Mouse (Mus musculus): ENCODE results near the gene Srgap3. TPM values are rescaled to one million over a fixed set of nuclear protein-coding genes. Genes with fewer than 3 reads are reported as not detected.

Gene Srgap3
- polyA plus RNA-seq, 1 experiment: 4.6 TPM

DNA sequence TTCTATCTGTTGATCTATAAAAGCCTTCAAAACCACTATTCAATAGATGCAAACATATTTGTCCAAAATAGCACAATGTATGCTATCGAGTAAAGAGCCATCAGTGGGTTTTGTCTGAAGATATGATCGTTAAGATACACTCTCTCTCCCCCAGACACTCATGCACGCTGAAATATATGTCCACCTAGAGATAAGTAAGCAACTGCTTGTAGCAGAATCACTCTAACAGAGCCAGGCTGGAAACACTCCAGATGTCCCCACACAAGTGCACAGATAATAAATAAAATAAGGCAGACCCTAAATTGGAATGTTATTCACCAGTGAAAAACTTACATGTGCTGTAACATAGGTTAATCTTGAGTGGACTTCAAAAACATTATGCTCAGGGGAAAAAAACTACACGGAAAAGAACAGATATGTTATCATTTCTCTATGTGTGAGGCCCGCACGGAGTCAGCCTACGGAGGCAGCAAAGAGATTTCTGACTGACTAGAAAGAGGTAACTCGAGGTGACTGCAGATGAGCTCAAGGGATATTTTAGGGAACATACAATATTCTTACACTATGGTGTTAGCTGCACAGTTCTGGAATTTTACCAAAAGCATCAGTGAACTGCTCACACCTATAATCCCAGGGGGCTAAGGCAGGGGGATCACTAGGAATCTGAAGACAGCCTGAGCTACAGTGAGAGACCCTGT, 39.0 kb downstream of the Srgap3 start:
- no peak overlapping the region for H3ac ChIP-seq (ENCODE audit: control insufficient read depth, insufficient read length, low read depth)
- no peaks in the 10 kb centered on the region for H3K27me3 ChIP-seq (ENCODE audit: control insufficient read depth, insufficient read depth, insufficient read length)

DNA sequence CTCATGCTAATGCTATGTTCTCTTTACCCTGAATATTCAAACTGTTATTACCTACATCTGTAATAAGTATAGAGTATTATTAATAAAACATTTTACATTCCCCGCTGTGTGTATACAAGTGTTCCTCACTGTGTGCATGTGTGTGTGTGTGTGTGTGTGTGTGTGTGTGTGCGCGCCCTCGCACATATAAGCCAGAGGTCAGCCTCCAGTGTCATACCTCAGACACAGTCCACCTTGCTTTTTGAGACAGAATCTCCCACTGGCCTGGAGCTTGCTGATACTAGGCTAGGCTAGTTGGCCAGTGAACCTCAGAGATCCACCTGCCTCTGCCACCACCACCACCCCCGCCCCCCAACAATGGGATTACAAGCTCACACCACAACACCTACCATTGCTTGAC, 43.3 kb downstream of the Srgap3 start:
- H3K79me3 ChIP-seq (ENCODE audit: low read depth): no peaks in the 10 kb centered on the region
- H3ac ChIP-seq (ENCODE audit: control insufficient read depth, insufficient read length, low read depth): no peak overlapping the region
- TF ChIP-seq MYOG (IDR thresholded peaks at IDR 0.05; ENCODE audit: control insufficient read depth, extremely low read depth, insufficient read length) (no peak), FOSL1 (IDR thresholded peaks at IDR 0.05; ENCODE audit: insufficient read depth, low read length, poor library complexity, severe bottlenecking) (no peak)

More for the DNA sequence above, 39.0 kb downstream of the Srgap3 start:
- Histone ChIP-seq H3K4me3 (ENCODE audit: insufficient read depth, poor library complexity, severe bottlenecking) (no peak overlapping the region), H3K79me3 (ENCODE audit: low read depth) (no peaks in the 10 kb centered on the region), H3K79me2 (ENCODE audit: control insufficient read depth, insufficient read depth) (no peaks in the 10 kb centered on the region), H3K36me3 (ENCODE audit: control insufficient read depth, insufficient read depth) (no peaks in the 10 kb centered on the region)
- TF ChIP-seq USF1 (IDR thresholded peaks at IDR 0.05; ENCODE audit: low read depth) (no peak), FOSL1 (IDR thresholded peaks at IDR 0.05; ENCODE audit: insufficient read depth, low read length, poor library complexity, severe bottlenecking) (no peak), CEBPB (IDR thresholded peaks at IDR 0.05; ENCODE audit: low read depth) (no peak), CTCF (IDR thresholded peaks at IDR 0.05; ENCODE audit: control insufficient read depth, insufficient read depth, insufficient read length) (no peak), MAX (IDR thresholded peaks at IDR 0.05) (no peak), MYOG (IDR thresholded peaks at IDR 0.05; ENCODE audit: control insufficient read depth, extremely low read depth, insufficient read length) (no peak), MYOD1 (IDR thresholded peaks at IDR 0.05; ENCODE audit: control insufficient read depth, insufficient read length, low read depth) (no peak)

DNA sequence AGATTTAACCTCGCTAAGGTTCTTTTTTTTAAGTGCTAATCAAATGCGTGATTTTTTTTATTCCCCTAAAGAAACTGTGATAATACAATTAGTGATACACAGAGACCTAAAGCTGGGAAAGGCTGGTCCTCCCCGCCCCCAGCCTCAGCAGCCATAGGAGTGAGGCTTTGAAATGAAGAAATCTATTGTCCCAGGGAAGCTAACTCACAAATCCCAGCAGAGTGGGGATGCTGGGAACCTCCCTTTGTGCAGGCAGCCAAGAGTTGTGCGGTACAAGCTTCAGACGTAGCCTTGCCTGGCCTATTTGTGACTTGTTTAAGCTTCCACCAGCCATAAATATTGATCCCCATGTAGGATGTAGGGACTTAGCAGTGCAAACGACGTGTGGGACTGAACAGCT, 43.8 kb downstream of the Srgap3 start:
- no peak overlapping the region for H3K4me3 ChIP-seq (ENCODE audit: insufficient read depth, poor library complexity, severe bottlenecking)
- H3ac ChIP-seq (ENCODE audit: control insufficient read depth, insufficient read length, low read depth): no peak overlapping the region
- no peaks in the 10 kb centered on the region for H3K36me3 ChIP-seq (ENCODE audit: control insufficient read depth, insufficient read depth)
- H3K27me3 ChIP-seq (ENCODE audit: control insufficient read depth, insufficient read depth, insufficient read length): no peaks in the 10 kb centered on the region
- H3K79me2 ChIP-seq (ENCODE audit: control insufficient read depth, insufficient read depth): no peaks in the 10 kb centered on the region
- no peak for TF ChIP-seq USF1 (IDR thresholded peaks at IDR 0.05; ENCODE audit: low read depth)
- no peak for TF ChIP-seq CEBPB (IDR thresholded peaks at IDR 0.05; ENCODE audit: low read depth)
- no peak for TF ChIP-seq FOSL1 (IDR thresholded peaks at IDR 0.05; ENCODE audit: insufficient read depth, low read length, poor library complexity, severe bottlenecking)
- TF ChIP-seq CTCF (IDR thresholded peaks at IDR 0.05; ENCODE audit: control insufficient read depth, insufficient read depth, insufficient read length): no peak
- no peak for TF ChIP-seq MAX (IDR thresholded peaks at IDR 0.05)
- no peaks in the 10 kb centered on the region for H3K79me3 ChIP-seq (ENCODE audit: low read depth)

More for the DNA sequence above, 43.3 kb downstream of the Srgap3 start:
- no peaks in the 10 kb centered on the region for H3K36me3 ChIP-seq (ENCODE audit: control insufficient read depth, insufficient read depth)
- H3K79me2 ChIP-seq (ENCODE audit: control insufficient read depth, insufficient read depth): no peaks in the 10 kb centered on the region
- H3K27me3 ChIP-seq (ENCODE audit: control insufficient read depth, insufficient read depth, insufficient read length): no peaks in the 10 kb centered on the region
- no peak overlapping the region for H3K4me3 ChIP-seq (ENCODE audit: insufficient read depth, poor library complexity, severe bottlenecking)

DNA sequence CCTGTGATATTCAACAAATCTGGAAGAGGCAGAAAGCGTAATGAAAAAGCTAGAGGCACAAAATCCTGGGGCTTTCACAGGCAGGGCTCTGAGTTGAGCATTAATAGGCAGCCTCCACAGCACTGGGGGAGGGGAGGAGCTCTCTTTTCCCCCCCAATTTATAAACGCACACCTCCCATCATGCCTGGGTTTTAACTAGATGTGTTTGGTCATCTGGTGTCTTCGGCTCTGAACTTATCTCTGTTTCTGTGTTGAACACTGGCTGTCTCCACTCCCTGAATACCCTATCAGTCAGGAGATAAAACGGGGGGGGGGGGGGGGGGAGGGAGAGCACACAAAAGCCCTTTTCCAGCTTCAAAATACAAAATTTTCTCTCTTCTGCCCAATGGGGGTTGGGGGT, 44.3 kb downstream of the Srgap3 start:
- Histone ChIP-seq H3K27me3 (ENCODE audit: control insufficient read depth, insufficient read depth, insufficient read length) (no peaks in the 10 kb centered on the region), H3K79me2 (ENCODE audit: control insufficient read depth, insufficient read depth) (no peaks in the 10 kb centered on the region), H3K79me3 (ENCODE audit: low read depth) (no peaks in the 10 kb centered on the region), H3K4me3 (ENCODE audit: insufficient read depth, poor library complexity, severe bottlenecking) (no peak overlapping the region), H3ac (ENCODE audit: control insufficient read depth, insufficient read length, low read depth) (no peak overlapping the region), H3K36me3 (ENCODE audit: control insufficient read depth, insufficient read depth) (no peaks in the 10 kb centered on the region)
- TF ChIP-seq MAX (IDR thresholded peaks at IDR 0.05): no peak
- TF ChIP-seq CTCF (IDR thresholded peaks at IDR 0.05; ENCODE audit: control insufficient read depth, insufficient read depth, insufficient read length): no peak
- no peak for TF ChIP-seq USF1 (IDR thresholded peaks at IDR 0.05; ENCODE audit: low read depth)
- no peak for TF ChIP-seq MYOD1 (IDR thresholded peaks at IDR 0.05; ENCODE audit: control insufficient read depth, insufficient read length, low read depth)
- no peak for TF ChIP-seq MYOG (IDR thresholded peaks at IDR 0.05; ENCODE audit: control insufficient read depth, extremely low read depth, insufficient read length)
- no peak for TF ChIP-seq FOSL1 (IDR thresholded peaks at IDR 0.05; ENCODE audit: insufficient read depth, low read length, poor library complexity, severe bottlenecking)
- TF ChIP-seq CEBPB (IDR thresholded peaks at IDR 0.05; ENCODE audit: low read depth): no peak

DNA sequence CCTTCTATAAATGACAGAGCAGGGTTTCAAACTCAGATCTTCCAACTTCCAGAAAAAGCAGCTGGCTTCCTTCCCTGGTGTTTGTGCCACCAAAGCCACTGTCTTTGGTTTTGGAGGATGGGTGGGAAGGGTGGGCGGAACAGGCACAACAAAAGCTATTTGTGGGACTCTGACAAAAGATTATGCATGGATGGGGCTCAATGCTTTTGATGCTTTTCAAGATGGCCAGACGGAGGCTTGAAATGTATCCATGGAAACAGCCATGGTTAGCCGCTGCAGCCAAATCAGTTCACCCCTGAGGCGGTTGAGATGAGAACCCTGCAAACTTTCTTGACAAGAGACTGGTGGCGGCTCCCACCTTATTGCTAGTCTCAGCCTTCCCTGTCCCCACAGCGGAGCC, 46.8 kb downstream of the Srgap3 start:
- no peaks in the 10 kb centered on the region for H3K79me2 ChIP-seq (ENCODE audit: control insufficient read depth, insufficient read depth)
- H3K4me3 ChIP-seq (ENCODE audit: insufficient read depth, poor library complexity, severe bottlenecking): no peak overlapping the region
- H3K79me3 ChIP-seq (ENCODE audit: low read depth): no peaks in the 10 kb centered on the region
- no peaks in the 10 kb centered on the region for H3K27me3 ChIP-seq (ENCODE audit: control insufficient read depth, insufficient read depth, insufficient read length)
- no peaks in the 10 kb centered on the region for H3K36me3 ChIP-seq (ENCODE audit: control insufficient read depth, insufficient read depth)
- no peak overlapping the region for H3ac ChIP-seq (ENCODE audit: control insufficient read depth, insufficient read length, low read depth)
- TF ChIP-seq MYOD1 (IDR thresholded peaks at IDR 0.05; ENCODE audit: control insufficient read depth, insufficient read length, low read depth) (no peak), MYOG (IDR thresholded peaks at IDR 0.05; ENCODE audit: control insufficient read depth, extremely low read depth, insufficient read length) (no peak), CEBPB (IDR thresholded peaks at IDR 0.05; ENCODE audit: low read depth) (no peak), MAX (IDR thresholded peaks at IDR 0.05) (no peak), FOSL1 (IDR thresholded peaks at IDR 0.05; ENCODE audit: insufficient read depth, low read length, poor library complexity, severe bottlenecking) (no peak), CTCF (IDR thresholded peaks at IDR 0.05; ENCODE audit: control insufficient read depth, insufficient read depth, insufficient read length) (no peak), USF1 (IDR thresholded peaks at IDR 0.05; ENCODE audit: low read depth) (no peak)

DNA sequence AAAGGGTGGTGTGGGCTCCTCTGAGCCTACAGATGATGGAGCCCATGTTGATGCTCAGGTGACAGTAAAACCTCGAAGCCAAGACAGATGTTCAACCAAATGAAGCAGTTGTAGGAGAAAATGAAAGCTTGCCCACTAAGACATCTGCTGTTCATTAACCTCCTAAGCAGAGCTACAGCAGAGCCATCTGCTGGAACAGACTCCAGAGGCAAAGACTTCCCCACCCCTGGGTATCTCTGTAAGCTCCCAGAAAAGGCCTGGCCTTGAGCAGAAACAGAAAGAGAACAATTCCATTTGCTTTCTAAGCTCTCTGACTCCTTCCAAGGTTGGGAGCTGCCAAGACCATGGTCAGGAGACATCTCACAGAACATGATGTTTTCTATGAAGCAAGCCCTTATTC, 47.4 kb downstream of the Srgap3 start:
- Histone ChIP-seq H3K27me3 (ENCODE audit: control insufficient read depth, insufficient read depth, insufficient read length) (no peaks in the 10 kb centered on the region), H3K36me3 (ENCODE audit: control insufficient read depth, insufficient read depth) (no peaks in the 10 kb centered on the region), H3K79me3 (ENCODE audit: low read depth) (no peaks in the 10 kb centered on the region), H3K79me2 (ENCODE audit: control insufficient read depth, insufficient read depth) (no peaks in the 10 kb centered on the region), H3ac (ENCODE audit: control insufficient read depth, insufficient read length, low read depth) (no peak overlapping the region), H3K4me3 (ENCODE audit: insufficient read depth, poor library complexity, severe bottlenecking) (no peak overlapping the region)
- TF ChIP-seq MAX (IDR thresholded peaks at IDR 0.05) (no peak), USF1 (IDR thresholded peaks at IDR 0.05; ENCODE audit: low read depth) (no peak), FOSL1 (IDR thresholded peaks at IDR 0.05; ENCODE audit: insufficient read depth, low read length, poor library complexity, severe bottlenecking) (no peak), MYOG (IDR thresholded peaks at IDR 0.05; ENCODE audit: control insufficient read depth, extremely low read depth, insufficient read length) (no peak), CEBPB (IDR thresholded peaks at IDR 0.05; ENCODE audit: low read depth) (no peak), MYOD1 (IDR thresholded peaks at IDR 0.05; ENCODE audit: control insufficient read depth, insufficient read length, low read depth) (no peak), CTCF (IDR thresholded peaks at IDR 0.05; ENCODE audit: control insufficient read depth, insufficient read depth, insufficient read length) (no peak)

Data from C2C12 (cell line).